21 mouse cellular contexts compared by ENCODE assay signal in genomic region chr5:46657065-46657464, GRCm38 (mm10).
DNase-seq lines count a peak whose midpoint lies in the region; ATAC-seq and TF ChIP-seq lines count a peak whose summit lies in the region.
"Had no signal": no experiment of that assay in that cellular context is flagged by ENCODE, and none has a peak within 500 bp of the region (broad histone marks: within the 10 kb centered on the region; RNA-seq: fewer than 3 reads in every experiment).

No protein-coding gene starts in this region.

- peaks cover 11 to 20% of the 10 kb centered on the region in 2 experiments for H3K4me1 ChIP-seq in MEL (ENCODE audit: control insufficient read depth in 1 of 2, insufficient read depth in 2 of 2, low read length in 2 of 2)
- no peaks in the 10 kb centered on the region for H3K4me1 ChIP-seq in heart, embryonic 10.5 days
- H3K4me1 ChIP-seq in intestine, embryonic 15.5 days (replicated peaks) = no peaks in the 10 kb centered on the region
- H3K4me1 ChIP-seq: embryonic facial prominence, embryonic 13.5 days; embryonic facial prominence, embryonic 15.5 days; forebrain, embryonic 10.5 days; forebrain, embryonic 12.5 days had no signal

- no peaks in the 10 kb centered on the region for H3K79me2 ChIP-seq in MEL (ENCODE audit: control insufficient read depth, insufficient read depth, low read length, poor library complexity)

- H3K9ac ChIP-seq in MEL (ENCODE audit: control insufficient read depth, low read depth, low read length, poor library complexity, severe bottlenecking) = no peak overlapping the region
- no peak overlapping the region for H3K9ac ChIP-seq in intestine, embryonic 15.5 days
- H3K9ac ChIP-seq: embryonic facial prominence, embryonic 13.5 days; embryonic facial prominence, embryonic 15.5 days; forebrain, embryonic 12.5 days had no signal

- peaks cover 0 to 20% of the 10 kb centered on the region in 2 experiments; a peak in 2 of 4 replicates for H3K36me3 ChIP-seq in MEL (ENCODE audit: control insufficient read depth in 1 of 2, insufficient read depth in 2 of 2, low read length in 2 of 2)
- H3K36me3 ChIP-seq in heart, embryonic 10.5 days = no peaks in the 10 kb centered on the region
- no peaks in the 10 kb centered on the region for H3K36me3 ChIP-seq in intestine, embryonic 15.5 days
- H3K36me3 ChIP-seq: embryonic facial prominence, embryonic 13.5 days; embryonic facial prominence, embryonic 15.5 days; forebrain, embryonic 10.5 days; forebrain, embryonic 12.5 days had no signal

- TF ChIP-seq EP300 in MEL (IDR thresholded peaks at IDR 0.05; ENCODE audit: low read depth in 1 of 2, low read length in 2 of 2) = peak; percentile 37 to 67

- H3K27me3 ChIP-seq in MEL (ENCODE audit: control insufficient read depth in 1 of 2, insufficient read depth in 2 of 2, low read length in 2 of 2) = no peaks in the 10 kb centered on the region
- no peaks in the 10 kb centered on the region for H3K27me3 ChIP-seq in heart, embryonic 10.5 days (ENCODE audit: insufficient read depth, poor library complexity, severe bottlenecking)
- H3K27me3 ChIP-seq in intestine, embryonic 15.5 days (replicated peaks) = no peaks in the 10 kb centered on the region
- H3K27me3 ChIP-seq: embryonic facial prominence, embryonic 13.5 days; embryonic facial prominence, embryonic 15.5 days; forebrain, embryonic 12.5 days had no signal

- no peaks in the 10 kb centered on the region for H3K9me3 ChIP-seq in MEL (replicated peaks; ENCODE audit: insufficient read depth, low read length)
- no peaks in the 10 kb centered on the region for H3K9me3 ChIP-seq in heart, embryonic 10.5 days
- H3K9me3 ChIP-seq in intestine, embryonic 15.5 days = no peaks in the 10 kb centered on the region
- H3K9me3 ChIP-seq: embryonic facial prominence, embryonic 13.5 days; embryonic facial prominence, embryonic 15.5 days; forebrain, embryonic 10.5 days; forebrain, embryonic 12.5 days had no signal

- H3K27ac ChIP-seq in MEL (ENCODE audit: control insufficient read depth, low read depth, low read length) = no peak overlapping the region; the same call in 1 of the 2 replicates
- no peak overlapping the region for H3K27ac ChIP-seq in heart, embryonic 10.5 days
- H3K27ac ChIP-seq in intestine, embryonic 15.5 days = no peak overlapping the region
- H3K27ac ChIP-seq: embryonic facial prominence, embryonic 13.5 days; embryonic facial prominence, embryonic 15.5 days; forebrain, embryonic 10.5 days; forebrain, embryonic 12.5 days had no signal

- H3K4me3 ChIP-seq in MEL (ENCODE audit: control insufficient read depth in 1 of 2, insufficient read depth in 1 of 2, low read depth in 2 of 2, low read length in 2 of 2) = no peak overlapping the region
- no peak overlapping the region for H3K4me3 ChIP-seq in heart, embryonic 10.5 days
- no peak overlapping the region for H3K4me3 ChIP-seq in intestine, embryonic 15.5 days (replicated peaks)
- H3K4me3 ChIP-seq: embryonic facial prominence, embryonic 13.5 days; embryonic facial prominence, embryonic 15.5 days; erythroblast, embryonic 14.5 days; forebrain, embryonic 10.5 days; forebrain, embryonic 12.5 days had no signal

- DNase-seq in MEL (ENCODE audit: low read depth, low spot score) = peak; percentile 63
- DNase-seq in heart, embryonic 10.5 days (ENCODE audit: low spot score) = no peak
- DNase-seq: adrenal gland, adult 8-10 months; adrenal gland, postnatal 14 days; adrenal gland, postnatal 36 days; cerebellum, adult 11-12 months; cerebellum, adult 2 months; cerebellum, adult 9-10 months; cerebellum, postnatal 10 days; cerebellum, postnatal 25 days; embryo, embryonic 11 days had no signal

- no peak for TF ChIP-seq POLR2A in MEL (IDR thresholded peaks at IDR 0.05; ENCODE audit: control insufficient read depth in 1 of 2, insufficient read depth in 1 of 2, low read depth in 1 of 2, low read length in 2 of 2, poor library complexity in 1 of 2)

- TF ChIP-seq CTCF in MEL (IDR thresholded peaks at IDR 0.05 in 2 of 3, conservative IDR thresholded peaks at IDR 0.05 in 1 of 3; ENCODE audit: control insufficient read depth in 1 of 3, insufficient read depth in 1 of 3, low read depth in 2 of 3, low read length in 3 of 3, poor library complexity in 1 of 3, severe bottlenecking in 1 of 3) = no peak

- no peak for TF ChIP-seq RAD21 in MEL (IDR thresholded peaks at IDR 0.05; ENCODE audit: low read depth, low read length)

- peak; percentile 64 for ATAC-seq in megakaryocyte progenitor cell, adult 5-6 weeks (replicated peaks; ENCODE audit: poor library complexity)
- no peak for ATAC-seq in intestine, embryonic 15.5 days
- no peak for ATAC-seq in activated CD4-positive, CD25-positive, alpha-beta regulatory T cell, adult 4 months
- ATAC-seq: forebrain, embryonic 14.5 days; forebrain, embryonic 16.5 days had no signal

- no peak overlapping the region for H3K4me2 ChIP-seq in intestine, embryonic 15.5 days (replicated peaks)
- H3K4me2 ChIP-seq: embryonic facial prominence, embryonic 13.5 days; embryonic facial prominence, embryonic 15.5 days; forebrain, embryonic 12.5 days had no signal

TF ChIP-seq in MEL, 35 proteins besides CTCF, POLR2A, EP300 and RAD21:
- TF ChIP-seq TBP (IDR thresholded peaks at IDR 0.05; ENCODE audit: low read depth, low read length) (no peak), GATA1 (IDR thresholded peaks at IDR 0.05; ENCODE audit: low read depth, low read length) (peak; percentile 20; the same call in 1 of the 2 replicates), TCF12 (IDR thresholded peaks at IDR 0.05; ENCODE audit: low read depth, low read length) (peak; percentile 31; the same call in 1 of the 2 replicates)
